Mouse (Mus musculus) ES-Bruce4 (cell line): ENCODE results near the gene Aak1. TPM values are rescaled to one million over a fixed set of nuclear protein-coding genes. Genes with fewer than 3 reads are reported as not detected.
"Not testable (repeated sequence)": the region's sequence is repeated elsewhere in the genome, so short reads cannot be mapped to it uniquely, and the experiment has no call there.

Source experiments
- H3K27ac ChIP-seq: 2 replicates; pipeline ENCODE4 v1.5.1; 2012; ENCODE audit warnings: low read length, inconsistent platforms; ENCODE audit not compliant: insufficient read depth
- H3K27me3 ChIP-seq: 2 replicates; pipeline ENCODE4 v1.6.1; 2012; ENCODE audit warnings: mild to moderate bottlenecking, low read length, inconsistent platforms; ENCODE audit not compliant: control insufficient read depth, poor library complexity, insufficient read depth, severe bottlenecking
- H3K36me3 ChIP-seq: 2 replicates; pipeline ENCODE4 v1.6.1; 2012; ENCODE audit warnings: inconsistent platforms, mild to moderate bottlenecking, low read length, moderate library complexity; ENCODE audit not compliant: control insufficient read depth, poor library complexity, insufficient read depth, severe bottlenecking
- H3K4me1 ChIP-seq: one replicate; pipeline ENCODE4 v1.8.1; 2011; ENCODE audit warnings: low read length; ENCODE audit not compliant: control insufficient read depth, insufficient read depth
- H3K4me3 ChIP-seq: 2 replicates; pipeline ENCODE4 v1.5.1; 2011; ENCODE audit warnings: low read depth, mild to moderate bottlenecking, low read length
- H3K9ac ChIP-seq: 2 replicates; pipeline ENCODE4 v1.6.1; 2012; ENCODE audit warnings: low read depth, mild to moderate bottlenecking, inconsistent platforms; ENCODE audit not compliant: poor library complexity, severe bottlenecking
- H3K9me3 ChIP-seq: replicated peaks from 2 replicates; pipeline ENCODE4 v1.6.1; 2012; ENCODE audit warnings: mild to moderate bottlenecking, low read length, inconsistent platforms; ENCODE audit not compliant: control insufficient read depth, poor library complexity, insufficient read depth, severe bottlenecking
- CTCF ChIP-seq: IDR thresholded peaks from one replicate; pipeline ENCODE4 v1.8.1; 2011; ENCODE audit warnings: low read depth, low read length
- EP300 ChIP-seq: IDR thresholded peaks from 2 replicates; pipeline ENCODE4 v1.6.1; 2011; ENCODE audit warnings: low read depth, low read length; ENCODE audit not compliant: insufficient read depth
- POLR2A ChIP-seq: IDR thresholded peaks from one replicate; pipeline ENCODE4 v1.8.1; 2011; ENCODE audit warnings: low read length; ENCODE audit not compliant: insufficient read depth
- polyA plus RNA-seq: library from polyadenylated mRNA; stranded (reverse); fragments of >200 nt; gene quantifications from 2 replicates; pipeline ENCODE4 v1.2.4, GENCODE M21; 2011; ENCODE audit warnings: low read depth; ENCODE audit not compliant: missing spikeins, insufficient read depth, insufficient read length

Aak1 gene
- polyA plus RNA-seq, 1 experiment: 38.2 TPM

DNA sequence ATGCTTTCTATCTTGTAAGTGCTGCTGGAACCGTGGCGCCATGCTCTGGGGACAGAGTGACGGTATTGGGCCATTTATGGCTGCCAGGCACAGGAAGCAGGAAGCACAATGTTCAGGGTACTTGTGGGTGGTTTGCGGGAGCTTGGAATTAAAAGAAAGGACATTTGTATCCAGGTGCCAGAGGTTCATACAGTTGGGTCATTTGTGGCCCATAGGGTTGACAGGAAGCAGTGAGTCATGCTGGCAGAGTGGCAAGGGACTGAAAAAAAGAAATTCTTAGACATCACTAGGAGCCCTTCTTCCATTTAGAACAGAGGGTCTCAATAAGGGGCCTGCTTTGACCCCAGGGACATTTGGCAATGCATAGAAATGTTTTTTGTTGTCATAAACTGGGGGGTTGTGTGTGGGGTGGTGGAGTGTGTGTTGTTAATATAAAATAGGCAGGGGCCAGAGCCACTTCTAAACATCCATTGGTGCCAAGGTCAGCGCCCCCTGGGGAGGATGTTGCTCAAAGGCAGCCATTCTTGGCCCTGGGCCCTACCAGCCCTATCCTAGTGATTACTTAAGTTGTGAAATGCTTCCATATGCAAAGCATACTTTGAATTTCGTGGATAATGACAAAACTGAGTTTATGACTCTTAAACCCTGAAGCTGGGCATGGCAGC lies 25.5 kb downstream of the Aak1 start:
- no peak overlapping the region for H3K4me3 ChIP-seq
- no peak overlapping the region for H3K27ac ChIP-seq
- H3K9me3 ChIP-seq: no peaks in the 10 kb centered on the region
- no peaks in the 10 kb centered on the region for H3K4me1 ChIP-seq
- no peak for TF ChIP-seq EP300
- no peak for TF ChIP-seq POLR2A
- no peak for TF ChIP-seq CTCF
- no peaks in the 10 kb centered on the region for H3K36me3 ChIP-seq
- H3K9ac ChIP-seq: no peak overlapping the region
- H3K27me3 ChIP-seq: no peaks in the 10 kb centered on the region

DNA sequence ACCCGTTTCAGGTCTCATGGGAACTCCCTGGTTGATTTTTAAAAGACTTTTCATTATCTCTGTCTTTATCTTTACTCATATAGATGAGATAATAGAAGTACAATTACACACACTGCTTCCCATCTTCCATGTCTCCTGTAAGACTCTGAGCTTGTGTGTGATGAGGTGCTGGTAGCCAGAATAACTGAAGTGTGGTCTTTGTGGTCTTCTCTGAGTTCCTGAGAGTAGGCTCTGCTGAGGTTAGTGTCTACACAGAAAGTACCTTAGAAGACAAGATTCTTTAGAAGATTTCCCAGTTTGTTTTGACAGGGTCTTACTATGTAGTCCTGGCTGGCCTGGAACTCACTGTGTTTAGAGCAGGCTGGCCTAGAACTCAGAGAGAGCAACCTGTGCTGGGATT lies 27.1 kb downstream of the Aak1 start:
- Histone ChIP-seq H3K9ac (no peak overlapping the region), H3K36me3 (no peaks in the 10 kb centered on the region), H3K4me3 (no peak overlapping the region), H3K27ac (no peak overlapping the region), H3K4me1 (no peaks in the 10 kb centered on the region), H3K9me3 (no peaks in the 10 kb centered on the region), H3K27me3 (no peaks in the 10 kb centered on the region)
- TF ChIP-seq EP300 (no peak), CTCF (no peak), POLR2A (no peak)

- H3K9me3 ChIP-seq, H3K27me3 ChIP-seq, H3K4me3 ChIP-seq, H3K27ac ChIP-seq, H3K9ac ChIP-seq, H3K36me3 ChIP-seq, H3K4me1 ChIP-seq: not testable (repeated sequence)
Observed at GRCm38 (mm10) chr6:86878656-86879055, 29.3 kb downstream of the Aak1 start.

DNA sequence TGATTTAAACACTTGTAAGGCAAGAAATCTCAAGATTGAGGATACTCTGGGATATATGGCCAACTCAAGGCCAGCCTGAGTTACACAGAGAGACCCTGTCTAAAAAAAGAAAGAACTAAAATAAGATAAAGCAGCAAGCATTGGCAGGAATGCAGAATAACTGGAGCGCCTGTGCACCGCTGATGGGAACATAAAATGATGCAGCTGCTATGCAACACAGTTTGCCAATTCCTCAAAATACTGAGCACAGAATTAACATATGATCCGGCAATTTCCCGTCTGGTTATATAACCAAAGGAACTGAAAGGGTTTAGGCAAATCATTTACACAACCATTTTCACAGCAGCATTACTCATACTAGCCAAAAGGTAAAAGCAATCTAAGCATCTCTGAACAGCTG lies 30.0 kb downstream of the Aak1 start:
- Histone ChIP-seq H3K27me3 (no peaks in the 10 kb centered on the region), H3K9me3 (no peaks in the 10 kb centered on the region), H3K4me1 (no peaks in the 10 kb centered on the region), H3K9ac (no peak overlapping the region), H3K36me3 (no peaks in the 10 kb centered on the region), H3K4me3 (no peak overlapping the region), H3K27ac (no peak overlapping the region)
- TF ChIP-seq EP300 (no peak), CTCF (no peak), POLR2A (no peak)

DNA sequence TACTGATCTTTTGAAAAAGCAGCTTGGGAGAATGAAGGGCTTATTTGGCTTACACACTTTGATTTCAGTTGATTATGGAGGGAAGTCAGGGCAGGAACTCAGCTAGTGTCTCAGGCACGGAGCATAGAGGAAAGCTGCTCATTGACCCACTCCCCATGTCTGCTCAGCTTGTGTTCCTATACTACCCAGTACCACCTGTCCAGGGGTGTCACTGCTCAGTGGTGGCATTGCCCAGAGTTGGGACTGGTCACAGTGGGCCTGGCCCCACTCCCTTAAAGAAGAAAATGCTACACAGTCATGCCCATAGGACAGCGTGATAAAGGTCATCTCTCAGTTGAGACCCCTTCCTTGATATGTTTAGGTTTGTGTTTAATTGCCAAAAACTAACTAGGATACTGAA lies 34.9 kb downstream of the Aak1 start:
- TF ChIP-seq CTCF: no peak
- TF ChIP-seq POLR2A: no peak
- TF ChIP-seq EP300: no peak

DNA sequence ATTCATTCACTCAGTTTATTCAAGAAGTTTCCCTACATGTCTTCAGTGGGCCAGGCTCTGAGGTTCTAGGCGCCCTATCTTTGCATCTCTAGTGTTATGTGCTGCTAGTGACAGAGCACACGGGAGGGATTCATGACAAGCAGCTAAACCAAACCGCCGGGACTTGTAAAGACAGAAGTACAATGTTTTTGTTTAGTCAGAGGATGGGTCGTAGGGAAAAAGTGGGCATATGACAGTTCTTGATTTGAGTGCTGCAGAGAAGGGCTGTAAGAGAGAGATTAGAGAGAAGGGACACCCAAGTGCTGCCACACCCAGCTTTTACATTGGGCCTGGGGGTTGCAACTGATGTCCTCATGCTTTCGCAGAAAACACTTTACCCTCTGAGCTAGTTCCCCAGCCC lies 35.4 kb downstream of the Aak1 start:
- Histone ChIP-seq H3K4me1 (no peaks in the 10 kb centered on the region), H3K27ac (no peak overlapping the region)
- TF ChIP-seq EP300: no peak
- no peak for TF ChIP-seq CTCF
- TF ChIP-seq POLR2A: no peak

More for the DNA sequence above, 34.9 kb downstream of the Aak1 start:
- no peaks in the 10 kb centered on the region for H3K27me3 ChIP-seq
- no peaks in the 10 kb centered on the region for H3K4me1 ChIP-seq
- no peaks in the 10 kb centered on the region for H3K9me3 ChIP-seq
- no peak overlapping the region for H3K9ac ChIP-seq
- H3K4me3 ChIP-seq: no peak overlapping the region
- H3K27ac ChIP-seq: no peak overlapping the region
- no peaks in the 10 kb centered on the region for H3K36me3 ChIP-seq

More for the DNA sequence above, 35.4 kb downstream of the Aak1 start:
- H3K4me3 ChIP-seq: no peak overlapping the region
- no peaks in the 10 kb centered on the region for H3K9me3 ChIP-seq
- no peaks in the 10 kb centered on the region for H3K27me3 ChIP-seq
- no peak overlapping the region for H3K9ac ChIP-seq
- no peaks in the 10 kb centered on the region for H3K36me3 ChIP-seq
